Mouse (Mus musculus): ENCODE measurements around the gene Lgals8.

The Lgals8 gene

GRCm38 (mm10) chr13:12460881-12461729, 3.6 kb downstream of the Lgals8 start:
- DNase-seq (ENCODE audit: extremely low read depth, insufficient read length, low spot score): peak; percentile 98

GRCm38 (mm10) chr13:12460443-12460842, 4.3 kb downstream of the Lgals8 start:
- DNase-seq (ENCODE audit: extremely low read depth, insufficient read length, low spot score): peak; percentile 42

GRCm38 (mm10) chr13:12456711-12457110, 8.0 kb downstream of the Lgals8 start:
- DNase-seq (ENCODE audit: extremely low read depth, insufficient read length, low spot score): no peak

GRCm38 (mm10) chr13:12454686-12455390, 9.9 kb downstream of the Lgals8 start:
- DNase-seq (ENCODE audit: extremely low read depth, insufficient read length, low spot score): no peak

GRCm38 (mm10) chr13:12453150-12453549, 11.6 kb downstream of the Lgals8 start:
- DNase-seq (ENCODE audit: extremely low read depth, insufficient read length, low spot score): no peak

- DNase-seq (ENCODE audit: extremely low read depth, insufficient read length, low spot score): no peak
These were observed 22.6 kb downstream of the Lgals8 start for GRCm38 (mm10) chr13:12442008-12442587.

- DNase-seq (ENCODE audit: extremely low read depth, insufficient read length, low spot score): no peak
These were observed 23.9 kb downstream of the Lgals8 start for GRCm38 (mm10) chr13:12440813-12441212.

- no peak for DNase-seq (ENCODE audit: extremely low read depth, insufficient read length, low spot score)
These were observed 25.2 kb downstream of the Lgals8 start for GRCm38 (mm10) chr13:12439586-12439985.

- DNase-seq (ENCODE audit: extremely low read depth, insufficient read length, low spot score): no peak
These were observed 30.9 kb downstream of the Lgals8 start for GRCm38 (mm10) chr13:12433843-12434242.

- no peak for DNase-seq (ENCODE audit: extremely low read depth, insufficient read length, low spot score)
These were observed 36.2 kb downstream of the Lgals8 start for GRCm38 (mm10) chr13:12428556-12428955.

- DNase-seq (ENCODE audit: extremely low read depth, insufficient read length, low spot score): no peak
These were observed 44.1 kb downstream of the Lgals8 start for GRCm38 (mm10) chr13:12420596-12420995.

- DNase-seq (ENCODE audit: extremely low read depth, insufficient read length, low spot score): no peak
These were observed 52.7 kb downstream of the Lgals8 start for GRCm38 (mm10) chr13:12412016-12412415.

GRCm38 (mm10) chr13:12408343-12409066, 56.2 kb downstream of the Lgals8 start:
- no peak for DNase-seq (ENCODE audit: extremely low read depth, insufficient read length, low spot score)

- no peak for DNase-seq (ENCODE audit: extremely low read depth, insufficient read length, low spot score)
These were observed 69.2 kb downstream of the Lgals8 start for GRCm38 (mm10) chr13:12395571-12395970.

GRCm38 (mm10) chr13:12394609-12395505, 69.9 kb downstream of the Lgals8 start, which contains the start of gene Heatr1:
Gene Heatr1, plus strand, starts transcription at chr13:12395027.
- DNase-seq (ENCODE audit: extremely low read depth, insufficient read length, low spot score): peak; percentile 90
